Mouse (Mus musculus): Measurements from ENCODE around the gene Sspo.

Gene Sspo

DNA sequence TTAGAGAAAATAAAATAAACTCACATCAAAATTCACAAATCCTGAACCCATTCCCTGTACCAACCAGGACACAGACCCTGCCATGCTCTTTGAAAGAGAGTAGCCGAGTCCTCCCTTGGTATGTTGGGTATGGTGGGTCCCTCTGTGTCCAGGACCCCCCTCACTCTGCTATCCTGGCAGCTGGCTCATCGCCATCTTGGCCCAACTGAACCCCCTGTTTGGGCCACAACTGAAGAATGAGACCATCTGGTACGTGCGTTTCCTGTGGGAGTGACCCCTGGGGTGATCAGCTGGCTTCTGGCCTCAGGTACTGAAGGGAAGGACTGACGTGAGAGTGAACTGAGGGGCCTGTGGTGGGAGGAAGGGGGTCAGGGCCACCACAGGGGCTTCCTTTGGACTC is 91.8 kb downstream of the Sspo start:
- no peak for DNase-seq (ENCODE audit: low read depth, low spot score)

DNA sequence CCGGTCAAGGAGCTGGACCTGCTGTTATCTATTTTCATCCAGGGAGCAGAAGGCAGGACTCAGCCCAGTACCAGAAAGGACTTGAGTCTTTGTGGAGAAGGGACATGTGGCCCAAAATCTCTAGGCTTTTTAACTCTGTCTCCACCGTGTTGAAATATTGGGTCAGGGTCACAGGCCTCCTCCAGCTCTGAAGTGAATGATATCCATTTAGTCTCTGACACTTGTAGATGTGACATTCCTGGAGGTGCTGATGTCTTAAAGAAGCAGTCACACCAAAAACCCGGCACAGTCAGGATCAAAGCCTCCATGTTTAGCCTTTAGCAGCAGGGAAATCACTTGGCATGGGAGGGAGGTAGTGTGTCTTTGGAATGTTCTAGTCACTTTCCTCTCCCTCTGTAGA is 92.7 kb downstream of the Sspo start:
- DNase-seq (ENCODE audit: low read depth, low spot score) = no peak

DNA sequence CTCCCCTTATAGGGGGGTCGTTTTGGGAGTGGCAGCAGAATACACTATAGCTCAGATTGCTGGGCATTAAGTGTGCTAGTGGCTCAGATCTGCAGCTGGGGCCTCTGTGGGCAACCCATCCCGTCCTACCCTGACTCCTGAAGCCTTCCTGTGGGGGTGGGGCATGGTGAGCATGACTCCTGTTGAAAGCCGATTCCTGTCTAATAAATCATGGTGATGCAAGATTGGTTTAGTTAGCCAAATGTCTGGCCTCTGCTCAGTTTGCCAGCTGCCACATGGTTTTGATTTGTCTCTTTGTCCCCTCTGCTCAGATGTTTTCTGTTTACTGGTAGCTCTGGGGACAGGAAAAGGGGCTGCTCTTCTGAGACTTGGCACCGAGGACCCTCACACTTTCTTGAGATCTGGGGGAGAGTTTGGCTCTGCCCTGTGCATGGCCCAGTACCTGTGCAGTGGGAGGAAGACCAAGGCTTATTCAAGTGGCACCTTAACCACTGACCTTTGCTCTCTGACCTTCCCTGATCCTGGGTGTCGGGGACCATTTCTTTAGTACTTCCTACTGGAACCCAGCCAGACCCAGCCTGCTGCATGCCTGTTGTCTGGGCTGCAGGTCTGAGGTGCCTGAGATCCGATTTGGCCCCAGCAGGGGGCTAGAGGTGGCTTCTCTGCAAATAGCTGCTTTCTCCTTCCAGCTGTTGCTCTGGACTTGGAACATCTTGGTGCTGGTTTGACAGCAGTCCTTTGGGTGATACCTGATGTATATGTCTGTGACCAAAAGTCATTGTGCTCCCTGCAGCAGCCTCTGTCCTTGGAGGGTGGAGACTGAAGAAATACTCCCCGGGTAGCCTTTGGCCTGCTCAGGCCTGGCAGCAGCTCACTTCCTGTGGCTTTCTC is 93.8 kb downstream of the Sspo start:
- peak; percentile 93 for DNase-seq (ENCODE audit: low read depth, low spot score)

DNA sequence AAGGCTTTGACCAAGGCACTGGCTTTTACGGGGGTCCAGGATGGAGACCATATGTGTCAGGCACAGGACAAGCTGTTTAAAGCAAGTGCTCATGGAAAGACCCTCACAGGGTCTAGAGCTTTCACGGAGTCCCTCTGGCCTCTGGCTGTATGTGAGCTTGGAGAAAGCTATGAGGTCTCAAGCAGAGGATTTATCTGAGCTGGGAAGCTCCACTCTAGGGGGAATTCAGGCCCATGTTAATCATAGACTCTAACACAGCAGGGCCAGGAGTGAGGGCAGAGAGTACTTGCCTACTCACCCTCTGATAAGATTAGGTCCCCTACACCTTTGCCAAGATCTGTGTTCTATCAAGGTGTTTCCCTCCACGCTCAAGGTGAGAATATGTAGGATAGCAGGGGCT is 94.6 kb downstream of the Sspo start:
- no peak for DNase-seq (ENCODE audit: low read depth, low spot score)

DNA sequence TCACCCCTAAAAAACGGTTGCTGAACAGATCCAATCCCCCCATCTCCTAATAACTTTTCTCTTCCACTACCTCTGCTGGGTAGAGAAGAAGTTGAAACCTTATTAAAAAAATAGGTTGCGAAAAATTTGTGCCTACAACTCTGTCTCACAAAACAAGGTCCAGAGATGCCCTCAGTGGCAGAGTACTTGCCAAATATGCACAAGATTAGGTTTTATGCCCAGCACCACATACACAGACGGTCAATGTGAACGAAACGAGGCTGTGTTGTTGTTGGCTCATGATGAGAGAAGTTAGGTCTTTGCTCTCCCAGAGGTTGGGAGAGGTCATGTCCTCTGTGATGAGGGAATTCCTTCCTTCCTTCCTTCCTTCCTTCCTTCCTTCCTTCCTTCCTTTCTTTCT is 97.2 kb downstream of the Sspo start:
- DNase-seq (ENCODE audit: low read depth, low spot score) = no peak

DNA sequence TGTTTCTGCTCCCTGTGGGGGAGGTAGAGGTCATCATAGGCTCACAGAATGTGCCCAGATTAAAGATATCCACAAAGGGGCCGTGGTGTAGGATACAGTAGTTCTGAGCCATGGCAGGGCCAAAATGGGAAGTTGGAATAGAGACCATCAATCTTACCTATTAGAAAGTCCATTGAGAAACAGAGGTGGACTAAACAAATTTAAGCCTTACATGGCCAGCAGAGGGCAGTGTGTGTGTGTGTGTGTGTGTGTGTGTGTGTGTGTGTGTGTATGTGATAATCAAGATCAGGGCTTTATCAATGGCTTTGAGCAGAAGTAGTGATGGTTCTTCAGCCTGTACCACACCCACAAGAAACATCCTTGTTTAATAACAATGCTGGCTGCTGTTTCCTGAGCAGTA is 98.2 kb downstream of the Sspo start:
- DNase-seq (ENCODE audit: low read depth, low spot score) = no peak

DNA sequence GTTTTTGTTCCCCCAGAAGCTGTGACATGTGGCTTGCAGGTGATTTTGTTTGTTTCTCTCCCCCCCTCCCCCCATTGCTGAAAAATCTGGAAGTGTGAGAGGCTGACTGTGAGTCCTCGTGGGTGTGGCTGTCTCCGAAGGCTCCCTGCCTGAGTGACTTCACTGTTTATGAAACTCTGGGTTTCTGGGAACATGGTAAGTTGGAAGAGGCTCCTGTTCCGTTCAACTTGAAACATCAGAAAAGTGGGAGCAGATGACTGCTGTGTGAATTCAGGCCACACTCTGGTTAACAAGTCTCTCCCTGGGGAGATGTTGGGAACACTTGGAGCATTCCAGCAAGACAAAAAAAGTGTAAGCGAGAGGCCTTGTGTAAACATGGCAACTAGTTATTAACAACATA is 98.8 kb downstream of the Sspo start:
- DNase-seq (ENCODE audit: low read depth, low spot score) = peak; percentile 78

DNA sequence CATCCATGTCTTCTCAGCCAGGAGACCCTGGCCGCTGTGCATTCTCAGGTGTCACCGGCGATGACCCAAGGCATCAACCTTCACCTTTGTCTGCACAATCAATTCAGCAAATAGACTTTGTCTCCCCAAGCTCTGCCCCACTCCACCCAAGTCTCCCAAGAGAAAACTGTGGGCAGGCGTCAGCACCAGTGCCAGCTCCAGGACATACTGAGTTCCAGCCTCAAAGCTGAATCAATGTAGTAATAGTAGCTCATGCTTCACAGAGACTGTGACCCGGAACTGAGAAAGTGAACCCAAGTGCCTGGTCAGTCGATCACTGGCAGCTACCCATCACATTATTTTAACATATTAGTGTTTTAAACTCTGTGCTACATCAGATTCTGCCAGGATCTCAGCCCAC is 100.3 kb downstream of the Sspo start:
- no peak for DNase-seq (ENCODE audit: low read depth, low spot score)
